Mouse (Mus musculus) liver, embryonic 15.5 days (tissue): ENCODE measurements at regions not wholly inside any gene's neighbourhood (a gene's known extent, or its start where the extent isn't known, plus 50 kb on each side); places are given as distances from the start of the nearest gene placed in this dataset.

ENCODE experiments used
- ATAC-seq: fragments of 200-750 bp; cut with Nextera tagmentation; 2 replicates; pipeline ENCODE4 v1.8.0; 2017; ENCODE audit warnings: moderate number of reproducible peaks, mild to moderate bottlenecking, moderate library complexity; ENCODE audit not compliant: insufficient read depth
- H3K27ac ChIP-seq: fragments of 300-500 bp; sonication (generic); replicated peaks from 2 replicates; pipeline ENCODE4 v1.5.1; 2015; ENCODE audit warnings: mild to moderate bottlenecking, inconsistent platforms
- H3K27me3 ChIP-seq: fragments of 300-500 bp; sonication (generic); 2 replicates; pipeline ENCODE4 v1.6.1; 2015; ENCODE audit warnings: mild to moderate bottlenecking, inconsistent platforms
- H3K36me3 ChIP-seq: fragments of 300-500 bp; sonication (generic); replicated peaks from 2 replicates; pipeline ENCODE4 v1.6.1; 2015; ENCODE audit warnings: moderate library complexity, mild to moderate bottlenecking, inconsistent platforms
- H3K4me1 ChIP-seq: fragments of 300-500 bp; sonication (generic); replicated peaks from 2 replicates; pipeline ENCODE4 v1.6.1; 2015; ENCODE audit warnings: inconsistent platforms
- H3K4me2 ChIP-seq: fragments of 300-500 bp; sonication (generic); 2 replicates; pipeline ENCODE4 v1.6.1; 2015; ENCODE audit warnings: moderate library complexity, mild to moderate bottlenecking, inconsistent platforms
- H3K4me3 ChIP-seq: fragments of 300-500 bp; sonication (generic); replicated peaks from 2 replicates; pipeline ENCODE4 v1.5.1; 2015; ENCODE audit warnings: mild to moderate bottlenecking, inconsistent platforms
- H3K9ac ChIP-seq: fragments of 300-500 bp; sonication (generic); 2 replicates; pipeline ENCODE4 v1.6.1; 2015; ENCODE audit warnings: moderate library complexity, mild to moderate bottlenecking, inconsistent platforms
- H3K9me3 ChIP-seq: fragments of 300-500 bp; sonication (generic); replicated peaks from 2 replicates; pipeline ENCODE4 v1.6.1; 2016; ENCODE audit warnings: inconsistent platforms
- WGBS: fragments of 180-500 bp; shearing (Covaris S2); methylation state at CpG from one replicate; pipeline ENCODE4 v1.1.7; 2015; ENCODE audit warnings: mixed read lengths; ENCODE audit not compliant: insufficient replicate concordance; 5-methylcytosine and 5-hydroxymethylcytosine counted together

GRCm38 (mm10) chrX:11087913-11088312 is 211.1 kb upstream of the H2al1a start:
- Histone ChIP-seq H3K4me2 (peak overlapping the region; percentile 23; the same call in 1 of the 2 replicates), H3K27me3 (no peaks in the 10 kb centered on the region), H3K9ac (no peak overlapping the region), H3K4me3 (no peak overlapping the region), H3K9me3 (no peaks in the 10 kb centered on the region), H3K4me1 (no peaks in the 10 kb centered on the region), H3K27ac (no peak overlapping the region), H3K36me3 (no peaks in the 10 kb centered on the region)
- 7% methylated on average over 14 of the region's 14 CpGs for WGBS
- no peak for ATAC-seq

GRCm38 (mm10) chrX:11088506-11088905 is 210.6 kb upstream of the H2al1a start:
- no peak for ATAC-seq
- H3K27me3 ChIP-seq, result no peaks in the 10 kb centered on the region
- no peaks in the 10 kb centered on the region for H3K4me1 ChIP-seq
- 44% methylated on average over 10 of the region's 10 CpGs for WGBS
- no peak overlapping the region for H3K9ac ChIP-seq
- no peaks in the 10 kb centered on the region for H3K36me3 ChIP-seq
- H3K27ac ChIP-seq, result no peak overlapping the region
- no peak overlapping the region for H3K4me2 ChIP-seq
- no peaks in the 10 kb centered on the region for H3K9me3 ChIP-seq
- no peak overlapping the region for H3K4me3 ChIP-seq

- no peak overlapping the region for H3K9ac ChIP-seq
- no peak overlapping the region for H3K27ac ChIP-seq
- H3K4me3 ChIP-seq, result no peak overlapping the region
- H3K4me2 ChIP-seq, result no peak overlapping the region
- H3K9me3 ChIP-seq, result no peaks in the 10 kb centered on the region
- no peaks in the 10 kb centered on the region for H3K36me3 ChIP-seq
- no peak for ATAC-seq
- no peaks in the 10 kb centered on the region for H3K4me1 ChIP-seq
- whole genome bisulfite sequencing, result 20% methylated on average over 7 of the region's 7 CpGs
- H3K27me3 ChIP-seq, result no peaks in the 10 kb centered on the region
Measured at GRCm38 (mm10) chrX:11090432-11090831, 208.6 kb upstream of the H2al1a start.

- WGBS, result 57% methylated on average over 9 of the region's 9 CpGs
- no peaks in the 10 kb centered on the region for H3K27me3 ChIP-seq
- H3K9me3 ChIP-seq, result no peaks in the 10 kb centered on the region
- H3K36me3 ChIP-seq, result no peaks in the 10 kb centered on the region
- no peak overlapping the region for H3K4me3 ChIP-seq
- H3K9ac ChIP-seq, result no peak overlapping the region
- H3K27ac ChIP-seq, result no peak overlapping the region
- ATAC-seq, result no peak
- no peaks in the 10 kb centered on the region for H3K4me1 ChIP-seq
- no peak overlapping the region for H3K4me2 ChIP-seq
Measured at GRCm38 (mm10) chrX:11097581-11098254, 201.3 kb upstream of the H2al1a start.

GRCm38 (mm10) chrX:11098366-11098765 is 200.7 kb upstream of the H2al1a start:
- no peaks in the 10 kb centered on the region for H3K36me3 ChIP-seq
- no peak overlapping the region for H3K9ac ChIP-seq
- no peak overlapping the region for H3K27ac ChIP-seq
- no peaks in the 10 kb centered on the region for H3K9me3 ChIP-seq
- H3K4me3 ChIP-seq, result no peak overlapping the region
- ATAC-seq, result no peak
- H3K27me3 ChIP-seq, result no peaks in the 10 kb centered on the region
- no peaks in the 10 kb centered on the region for H3K4me1 ChIP-seq
- H3K4me2 ChIP-seq, result no peak overlapping the region
- WGBS, result 33% methylated on average over 4 of the region's 4 CpGs

- no peak overlapping the region for H3K9ac ChIP-seq
- no peaks in the 10 kb centered on the region for H3K36me3 ChIP-seq
- H3K27me3 ChIP-seq, result no peaks in the 10 kb centered on the region
- ATAC-seq, result no peak
- H3K4me3 ChIP-seq, result no peak overlapping the region
- no peaks in the 10 kb centered on the region for H3K9me3 ChIP-seq
- 67% methylated on average over 13 of the region's 13 CpGs for WGBS
- H3K27ac ChIP-seq, result no peak overlapping the region
- no peaks in the 10 kb centered on the region for H3K4me1 ChIP-seq
- no peak overlapping the region for H3K4me2 ChIP-seq
Measured at GRCm38 (mm10) chrX:11099146-11100087, 199.6 kb upstream of the H2al1a start.

GRCm38 (mm10) chrX:11100935-11101334 is 198.1 kb upstream of the H2al1a start:
- H3K4me3 ChIP-seq, result no peak overlapping the region
- no peak overlapping the region for H3K4me2 ChIP-seq
- H3K9me3 ChIP-seq, result no peaks in the 10 kb centered on the region
- no peak for ATAC-seq
- H3K4me1 ChIP-seq, result no peaks in the 10 kb centered on the region
- H3K36me3 ChIP-seq, result no peaks in the 10 kb centered on the region
- no peaks in the 10 kb centered on the region for H3K27me3 ChIP-seq
- WGBS, result 33% methylated on average over 3 of the region's 3 CpGs
- H3K9ac ChIP-seq, result no peak overlapping the region
- H3K27ac ChIP-seq, result no peak overlapping the region

- Histone ChIP-seq H3K36me3 (no peaks in the 10 kb centered on the region), H3K27me3 (no peaks in the 10 kb centered on the region), H3K27ac (no peak overlapping the region), H3K4me1 (no peaks in the 10 kb centered on the region), H3K9ac (no peak overlapping the region), H3K9me3 (no peaks in the 10 kb centered on the region), H3K4me2 (no peak overlapping the region), H3K4me3 (no peak overlapping the region)
- no peak for ATAC-seq
- WGBS, result 53% methylated on average over 2 of the region's 2 CpGs
Measured at GRCm38 (mm10) chrX:11131253-11131652, 167.8 kb upstream of the H2al1a start.

GRCm38 (mm10) chrX:11139971-11140421 is 159.1 kb upstream of the H2al1a start:
- Histone ChIP-seq H3K9ac (no peak overlapping the region), H3K36me3 (no peaks in the 10 kb centered on the region), H3K27me3 (no peaks in the 10 kb centered on the region), H3K4me2 (no peak overlapping the region), H3K4me1 (no peaks in the 10 kb centered on the region), H3K27ac (no peak overlapping the region), H3K9me3 (no peaks in the 10 kb centered on the region), H3K4me3 (no peak overlapping the region)
- WGBS, result 60% methylated on average over 8 of the region's 8 CpGs
- ATAC-seq, result no peak

GRCm38 (mm10) chrX:11141294-11141693 is 157.8 kb upstream of the H2al1a start:
- no peaks in the 10 kb centered on the region for H3K36me3 ChIP-seq
- H3K27ac ChIP-seq, result no peak overlapping the region
- H3K27me3 ChIP-seq, result no peaks in the 10 kb centered on the region
- ATAC-seq, result no peak
- WGBS, result 64% methylated on average over 1 of the region's 1 CpGs
- no peaks in the 10 kb centered on the region for H3K9me3 ChIP-seq
- no peaks in the 10 kb centered on the region for H3K4me1 ChIP-seq
- H3K4me3 ChIP-seq, result no peak overlapping the region
- H3K9ac ChIP-seq, result no peak overlapping the region
- H3K4me2 ChIP-seq, result no peak overlapping the region

GRCm38 (mm10) chrX:11158416-11158815 is 140.6 kb upstream of the H2al1a start:
- Histone ChIP-seq H3K4me3 (no peak overlapping the region), H3K9me3 (no peaks in the 10 kb centered on the region), H3K4me2 (no peak overlapping the region), H3K27ac (no peak overlapping the region), H3K4me1 (no peaks in the 10 kb centered on the region), H3K9ac (no peak overlapping the region), H3K36me3 (no peaks in the 10 kb centered on the region), H3K27me3 (no peaks in the 10 kb centered on the region)
- WGBS, result 23% methylated on average over 2 of the region's 2 CpGs
- ATAC-seq, result no peak
